Mouse (Mus musculus) hematopoietic multipotent progenitor cell, adult 10-12 weeks (in vitro differentiated cells): ENCODE results near the gene Arhgef16. TPM values are rescaled to one million over a fixed set of nuclear protein-coding genes. Genes with fewer than 3 reads are reported as not detected.

Source experiments
- polyA plus RNA-seq: library from polyadenylated mRNA; stranded (reverse); fragments of >175 nt; gene quantifications from 2 replicates; pipeline ENCODE4 v1.2.3, GENCODE M21; 2012; ENCODE audit warnings: low replicate concordance

Arhgef16 gene
- polyA plus RNA-seq = 2.5 and 8.0 TPM in 2 replicates

DNA sequence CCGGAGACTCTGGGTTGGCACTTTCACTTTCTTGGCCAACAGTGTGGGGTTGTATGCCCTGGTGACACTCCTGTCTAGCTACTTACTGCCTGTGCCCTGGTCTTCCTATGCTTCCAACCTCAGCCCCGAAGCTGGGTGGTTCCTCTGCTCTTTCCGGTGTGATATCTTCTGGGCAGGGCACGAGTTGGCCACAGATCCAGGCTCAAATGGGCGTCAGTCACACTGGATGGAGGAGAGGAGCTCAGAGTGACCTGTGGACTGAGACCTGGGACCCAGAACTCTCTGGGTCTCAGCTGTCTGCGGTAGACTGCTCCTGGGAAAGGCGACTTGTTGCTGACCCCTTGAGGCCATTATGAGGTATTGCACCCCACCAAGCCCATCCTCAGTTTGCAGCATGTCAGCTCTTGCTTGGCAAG is at the start of gene Arhgef16:
TSS of gene Arhgef16 (minus strand) at position 211 of the 416 bp plus-strand sequence.

DNA sequence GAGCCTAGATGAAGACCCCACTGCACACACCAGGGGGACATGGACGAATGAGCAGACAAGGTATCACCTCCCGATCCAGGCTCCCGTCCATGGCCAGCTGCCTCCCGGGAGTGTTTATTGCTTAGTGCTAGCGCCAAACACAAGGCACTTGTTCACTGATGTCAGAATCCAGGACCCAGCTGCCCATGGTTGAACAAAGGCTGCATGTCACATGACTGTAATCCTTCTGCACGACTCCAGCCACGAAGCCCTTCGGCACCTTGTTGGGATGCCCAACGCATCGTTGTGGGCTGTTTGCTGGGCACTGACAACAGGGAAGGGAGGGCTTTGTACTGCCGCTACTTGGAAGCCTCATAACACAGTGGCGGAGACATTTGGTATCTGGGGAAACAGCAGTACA is 34.3 kb upstream of the Arhgef16 start, which contains the start of gene B230104I21Rik:
TSS of gene B230104I21Rik (plus strand) at position 367 of the 400 bp plus-strand sequence.

Other genes with a start within 250 kb of the Arhgef16 start
- gene Trp73, start 161.5 kb downstream of the Arhgef16 start, polyA plus RNA-seq = 0.43 and 1.4 TPM in 2 replicates
- gene Wrap73, start 159.3 kb downstream of the Arhgef16 start, polyA plus RNA-seq = 4.6 and 13.4 TPM in 2 replicates
- 159 and 235 TPM in 2 replicates for gene Tprgl, start 141.0 kb downstream of the Arhgef16 start, polyA plus RNA-seq
- gene Megf6, start 130.9 kb downstream of the Arhgef16 start, polyA plus RNA-seq = 0.30 TPM in 1 of 2 replicates, not detected in the other
- gene B230104I21Rik, start 34.5 kb upstream of the Arhgef16 start, polyA plus RNA-seq = not detected in 2 replicates